Mouse (Mus musculus) forebrain, embryonic 16.5 days (tissue): Measurements from ENCODE around the gene Prkab1. TPM values are rescaled to one million over a fixed set of nuclear protein-coding genes. Genes with fewer than 3 reads are reported as not detected.

Experiments
- ATAC-seq: fragments of 200-750 bp; cut with Nextera tagmentation; 2 replicates; pipeline ENCODE4 v1.8.0; 2017; ENCODE audit warnings: mild to moderate bottlenecking, moderate library complexity
- H3K27ac ChIP-seq: fragments of 300-500 bp; sonication (generic); 2 replicates; pipeline ENCODE4 v1.5.1; 2014; ENCODE audit warnings: low read length, control low read depth
- H3K27me3 ChIP-seq: fragments of 300-500 bp; sonication (generic); replicated peaks from 2 replicates; pipeline ENCODE4 v1.6.1; 2014; ENCODE audit warnings: low read length; ENCODE audit not compliant: control insufficient read depth, insufficient read depth
- H3K36me3 ChIP-seq: fragments of 300-500 bp; sonication (generic); 2 replicates; pipeline ENCODE4 v1.6.1; 2014; ENCODE audit not compliant: control insufficient read depth, insufficient read depth
- H3K4me1 ChIP-seq: fragments of 300-500 bp; sonication (generic); replicated peaks from 2 replicates; pipeline ENCODE4 v1.6.1; 2014; ENCODE audit warnings: low read length; ENCODE audit not compliant: control insufficient read depth, insufficient read depth
- H3K4me2 ChIP-seq: fragments of 300-500 bp; sonication (generic); 2 replicates; pipeline ENCODE4 v1.6.1; 2014; ENCODE audit warnings: mild to moderate bottlenecking, low read length, control low read depth
- H3K4me3 ChIP-seq: fragments of 300-500 bp; sonication (generic); replicated peaks from 2 replicates; pipeline ENCODE4 v1.5.1; 2014; ENCODE audit warnings: mild to moderate bottlenecking, low read length, control low read depth
- H3K9ac ChIP-seq: fragments of 300-500 bp; sonication (generic); replicated peaks from 2 replicates; pipeline ENCODE4 v1.6.1; 2014; ENCODE audit warnings: low read depth, low read length, control low read depth
- H3K9me3 ChIP-seq: fragments of 300-500 bp; sonication (generic); 2 replicates; pipeline ENCODE4 v1.6.1; 2016; ENCODE audit warnings: low read length; ENCODE audit not compliant: control insufficient read depth
- WGBS: fragments of 180-500 bp; shearing (Covaris S2); extraction: QIAGEN DNeasy Blood & Tissue Kit; methylation state at CpG from one replicate; pipeline ENCODE4 v1.1.7; 2014; 5-methylcytosine and 5-hydroxymethylcytosine counted together
- polyA plus RNA-seq: library from polyadenylated mRNA; unstranded; fragments of >200 nt; fragmentation: Nextera tagmentation; extraction: Ambion mirVana; gene quantifications from 2 replicates; pipeline ENCODE4 v1.2.1, GENCODE M21; 2015

Gene Prkab1
- polyA plus RNA-seq, 1 experiment from 2014 or later: 55.5 TPM

GRCm38 (mm10) chr5:115978255-115978654 is 46.1 kb downstream of the Prkab1 start:
- no peak overlapping the region for H3K27ac ChIP-seq
- no peak overlapping the region for H3K9ac ChIP-seq
- no peaks in the 10 kb centered on the region for H3K27me3 ChIP-seq
- H3K36me3 ChIP-seq: no peaks in the 10 kb centered on the region
- H3K4me1 ChIP-seq: no peaks in the 10 kb centered on the region
- no peak overlapping the region for H3K4me3 ChIP-seq
- WGBS: 65% methylated on average over 5 of the region's 5 CpGs
- ATAC-seq: no peak
- H3K4me2 ChIP-seq: no peak overlapping the region
- no peaks in the 10 kb centered on the region for H3K9me3 ChIP-seq

GRCm38 (mm10) chr5:115977757-115978156 is 46.6 kb downstream of the Prkab1 start:
- Histone ChIP-seq H3K4me3 (no peak overlapping the region), H3K9ac (no peak overlapping the region), H3K36me3 (no peaks in the 10 kb centered on the region), H3K27ac (no peak overlapping the region), H3K4me2 (no peak overlapping the region), H3K27me3 (no peaks in the 10 kb centered on the region), H3K9me3 (no peaks in the 10 kb centered on the region), H3K4me1 (no peaks in the 10 kb centered on the region)
- no peak for ATAC-seq
- 90% methylated on average over 10 of the region's 10 CpGs for WGBS

DNA sequence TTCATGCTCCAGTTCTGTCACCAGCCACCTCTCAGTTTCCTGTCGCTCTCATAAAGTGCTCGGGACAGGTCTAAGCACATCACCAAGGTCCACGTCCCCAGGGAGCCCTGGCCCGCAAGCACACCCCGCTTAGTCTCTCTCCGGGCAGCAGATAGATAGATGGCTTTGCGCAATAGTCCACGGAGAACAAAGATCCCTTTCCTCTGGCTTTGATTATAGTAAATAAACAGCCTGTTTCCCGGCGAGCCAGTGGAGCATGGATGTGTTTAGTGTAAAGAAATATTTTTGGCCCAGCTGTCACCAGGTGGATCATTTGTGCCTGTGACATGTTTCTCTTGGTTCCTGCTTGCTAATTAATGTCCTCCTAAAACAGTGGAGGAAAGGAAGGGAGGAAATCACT is 47.0 kb downstream of the Prkab1 start:
- Histone ChIP-seq H3K4me1 (no peaks in the 10 kb centered on the region), H3K9me3 (no peaks in the 10 kb centered on the region), H3K36me3 (no peaks in the 10 kb centered on the region), H3K9ac (no peak overlapping the region), H3K4me2 (no peak overlapping the region), H3K27ac (no peak overlapping the region), H3K27me3 (no peaks in the 10 kb centered on the region), H3K4me3 (no peak overlapping the region)
- 76% methylated on average over 10 of the region's 10 CpGs for WGBS
- no peak for ATAC-seq

DNA sequence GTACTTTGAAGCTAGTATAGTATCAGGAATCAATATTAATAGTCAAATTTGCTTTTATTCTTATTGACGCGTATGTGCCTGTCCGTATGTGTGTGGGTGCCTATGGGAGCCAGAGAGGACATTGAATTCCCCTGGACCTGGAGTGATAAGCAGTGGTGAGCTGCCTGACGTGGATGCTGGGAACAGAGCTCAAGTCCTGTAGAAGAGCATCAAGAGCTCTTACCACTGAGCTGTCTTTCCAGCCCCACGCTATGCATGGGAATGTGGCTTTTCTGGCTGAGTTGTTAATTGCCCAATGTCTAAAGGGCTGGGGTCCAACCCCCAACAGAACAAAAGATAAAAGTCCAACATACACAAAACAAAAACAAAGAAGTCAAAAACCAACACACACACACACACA is 47.9 kb downstream of the Prkab1 start:
- H3K4me2 ChIP-seq: no peak overlapping the region
- no peak overlapping the region for H3K9ac ChIP-seq
- no peaks in the 10 kb centered on the region for H3K27me3 ChIP-seq
- H3K4me1 ChIP-seq: no peaks in the 10 kb centered on the region
- ATAC-seq: no peak
- no peak overlapping the region for H3K27ac ChIP-seq
- WGBS: 87% methylated on average over 5 of the region's 5 CpGs
- no peaks in the 10 kb centered on the region for H3K36me3 ChIP-seq
- no peak overlapping the region for H3K4me3 ChIP-seq
- no peaks in the 10 kb centered on the region for H3K9me3 ChIP-seq

GRCm38 (mm10) chr5:115975672-115976071 is 48.6 kb downstream of the Prkab1 start:
- no peak for ATAC-seq
- Histone ChIP-seq H3K4me1 (no peaks in the 10 kb centered on the region), H3K4me2 (no peak overlapping the region), H3K36me3 (no peaks in the 10 kb centered on the region), H3K27ac (no peak overlapping the region), H3K9me3 (no peaks in the 10 kb centered on the region), H3K9ac (no peak overlapping the region), H3K27me3 (no peaks in the 10 kb centered on the region), H3K4me3 (no peak overlapping the region)
- WGBS: 80% methylated on average over 10 of the region's 10 CpGs

DNA sequence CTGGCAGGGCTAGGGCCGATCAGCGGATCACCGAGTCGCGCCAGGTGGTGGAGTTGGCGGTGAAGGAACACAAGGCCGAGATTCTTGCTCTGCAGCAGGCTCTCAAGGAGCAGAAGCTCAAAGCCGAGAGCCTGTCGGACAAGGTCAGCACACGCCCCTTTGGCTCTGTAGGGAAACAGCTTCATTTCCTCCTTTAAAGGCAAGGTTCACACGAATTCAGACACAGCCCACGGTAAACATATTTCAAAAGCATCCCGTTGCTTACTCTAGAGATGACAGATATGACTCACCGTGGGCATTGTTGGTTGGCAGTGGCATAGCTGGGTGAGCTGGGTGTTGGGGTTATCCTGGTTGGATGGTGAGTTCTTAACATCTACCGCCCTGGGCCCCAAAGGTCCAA is 53.1 kb downstream of the Prkab1 start:
- Histone ChIP-seq H3K36me3 (no peaks in the 10 kb centered on the region), H3K9me3 (no peaks in the 10 kb centered on the region), H3K4me3 (no peak overlapping the region), H3K9ac (no peak overlapping the region), H3K4me1 (no peaks in the 10 kb centered on the region), H3K4me2 (no peak overlapping the region), H3K27ac (no peak overlapping the region), H3K27me3 (no peaks in the 10 kb centered on the region)
- 92% methylated on average over 15 of the region's 15 CpGs for WGBS
- ATAC-seq: no peak

Other genes starting within 250 kb of the Prkab1 start
- 14.5 and 21.0 TPM in 2 replicates for gene Cit, start 179.2 kb downstream of the Prkab1 start, polyA plus RNA-seq
- not detected in 2 replicates for gene Tmem233, start 58.7 kb upstream of the Prkab1 start, polyA plus RNA-seq